Mouse (Mus musculus) hindbrain, embryonic 13.5 days (tissue): ENCODE measurements around the gene Dhrs1. TPM values are rescaled to one million over a fixed set of nuclear protein-coding genes. Genes with fewer than 3 reads are reported as not detected.

Experiments used
- polyA plus RNA-seq: library from polyadenylated mRNA; unstranded; fragments of >200 nt; fragmentation: Nextera tagmentation; extraction: Ambion mirVana; gene quantifications from 2 replicates; pipeline ENCODE4 v1.2.1, GENCODE M21; 2015

Gene Dhrs1
- polyA plus RNA-seq, 1 experiment from 2014 or later: 79.2 TPM

Other genes starting within 250 kb of the Dhrs1 start
- 2.4 and 2.5 TPM in 2 replicates for gene Cpne6, start 235.2 kb downstream of the Dhrs1 start, polyA plus RNA-seq
- gene Nrl, start 220.7 kb downstream of the Dhrs1 start, polyA plus RNA-seq: 0.05 and 0.10 TPM in 2 replicates
- 20.7 and 21.5 TPM in 2 replicates for gene Pck2, start 205.4 kb downstream of the Dhrs1 start, polyA plus RNA-seq
- 124 and 130 TPM in 2 replicates for gene Dcaf11, start 185.7 kb downstream of the Dhrs1 start, polyA plus RNA-seq
- gene A730061H03Rik, start 185.3 kb downstream of the Dhrs1 start, polyA plus RNA-seq: 0.71 and 2.0 TPM in 2 replicates
- 0.40 and 0.54 TPM in 2 replicates for gene Fitm1, start 170.1 kb downstream of the Dhrs1 start, polyA plus RNA-seq
- gene Psme1, start 167.6 kb downstream of the Dhrs1 start, polyA plus RNA-seq: 188 TPM in 2 replicates
- gene Emc9, start 160.4 kb downstream of the Dhrs1 start, polyA plus RNA-seq: 15.7 and 20.4 TPM in 2 replicates
- 198 and 215 TPM in 2 replicates for gene Psme2, start 154.6 kb downstream of the Dhrs1 start, polyA plus RNA-seq
- gene Rnf31, start 154.0 kb downstream of the Dhrs1 start, polyA plus RNA-seq: 18.8 and 20.8 TPM in 2 replicates
- 9.0 and 10.0 TPM in 2 replicates for gene Irf9, start 142.1 kb downstream of the Dhrs1 start, polyA plus RNA-seq
- gene Rec8, start 127.7 kb downstream of the Dhrs1 start, polyA plus RNA-seq: 15.1 and 16.0 TPM in 2 replicates
- gene Ipo4, start 109.7 kb downstream of the Dhrs1 start, polyA plus RNA-seq: 86.1 and 96.7 TPM in 2 replicates
- 2.2 and 2.8 TPM in 2 replicates for gene Gm49378, start 107.8 kb downstream of the Dhrs1 start, polyA plus RNA-seq
- gene Tm9sf1, start 101.9 kb downstream of the Dhrs1 start, polyA plus RNA-seq: 58.5 and 65.8 TPM in 2 replicates
- gene Tssk4, start 95.5 kb downstream of the Dhrs1 start, polyA plus RNA-seq: 0.41 and 0.43 TPM in 2 replicates
- gene Mdp1, start 85.2 kb downstream of the Dhrs1 start, polyA plus RNA-seq: 74.7 and 77.5 TPM in 2 replicates
- gene Gmpr2, start 73.7 kb downstream of the Dhrs1 start, polyA plus RNA-seq: 51.1 and 52.9 TPM in 2 replicates
- gene Nedd8, start 73.6 kb downstream of the Dhrs1 start, polyA plus RNA-seq: 585 and 628 TPM in 2 replicates
- 28.0 and 31.8 TPM in 2 replicates for gene Tinf2, start 63.9 kb downstream of the Dhrs1 start, polyA plus RNA-seq
- gene Tgm1, start 31.8 kb downstream of the Dhrs1 start, polyA plus RNA-seq: 0.19 and 0.47 TPM in 2 replicates
- 56.4 and 57.0 TPM in 2 replicates for gene Rabggta, start 23.4 kb downstream of the Dhrs1 start, polyA plus RNA-seq
- 28.7 and 33.5 TPM in 2 replicates for gene Nop9, start within 50 bp of the Dhrs1 start, polyA plus RNA-seq
- 0.25 TPM in 2 replicates for gene Cideb, start 12.8 kb upstream of the Dhrs1 start, polyA plus RNA-seq
- gene Ltb4r2, start 15.7 kb upstream of the Dhrs1 start, polyA plus RNA-seq: 0.43 and 0.56 TPM in 2 replicates
- 0.32 and 0.74 TPM in 2 replicates for gene Ltb4r1, start 20.3 kb upstream of the Dhrs1 start, polyA plus RNA-seq
- gene Adcy4, start 38.4 kb upstream of the Dhrs1 start, polyA plus RNA-seq: 5.3 and 6.0 TPM in 2 replicates
- 2.6 and 3.7 TPM in 2 replicates for gene Ripk3, start 43.2 kb upstream of the Dhrs1 start, polyA plus RNA-seq
- gene Nfatc4, start 77.5 kb upstream of the Dhrs1 start, polyA plus RNA-seq: 10.8 and 12.0 TPM in 2 replicates
- gene Nynrin, start 108.3 kb upstream of the Dhrs1 start, polyA plus RNA-seq: 11.7 and 11.9 TPM in 2 replicates
- gene Cbln3, start 138.7 kb upstream of the Dhrs1 start, polyA plus RNA-seq: 0.14 and 0.27 TPM in 2 replicates
- gene Khnyn, start 139.3 kb upstream of the Dhrs1 start, polyA plus RNA-seq: 10.0 and 11.1 TPM in 2 replicates
- 115 and 124 TPM in 2 replicates for gene Sdr39u1, start 154.6 kb upstream of the Dhrs1 start, polyA plus RNA-seq
- gene Cma1, start 199.0 kb upstream of the Dhrs1 start, polyA plus RNA-seq: 0.43 TPM in 1 of 2 replicates, not detected in the other
- gene Cma2, start 205.3 kb upstream of the Dhrs1 start, polyA plus RNA-seq: not detected in 2 replicates